Mouse (Mus musculus) mouse embryonic stem cell (cell line): Measurements from ENCODE around the gene Gpr4.

Source experiments
- in situ Hi-C, 2 experiments: fragments of 300-500 bp; cut with MboI; formaldehyde crosslinking; loops; 1 replicate in 1 of 2; 3 replicates in 1 of 2; pipeline ENCODE4 v1.14.3; 2019 to 2020; ENCODE audit warnings: low sequenced_read_pairs in 2 of 2, low pct_unique_long_range_greater_than_20kb in 1 of 2, mixed read lengths in 1 of 2; ENCODE audit not compliant: unreplicated experiment in 1 of 2

Gene Gpr4

DNA sequence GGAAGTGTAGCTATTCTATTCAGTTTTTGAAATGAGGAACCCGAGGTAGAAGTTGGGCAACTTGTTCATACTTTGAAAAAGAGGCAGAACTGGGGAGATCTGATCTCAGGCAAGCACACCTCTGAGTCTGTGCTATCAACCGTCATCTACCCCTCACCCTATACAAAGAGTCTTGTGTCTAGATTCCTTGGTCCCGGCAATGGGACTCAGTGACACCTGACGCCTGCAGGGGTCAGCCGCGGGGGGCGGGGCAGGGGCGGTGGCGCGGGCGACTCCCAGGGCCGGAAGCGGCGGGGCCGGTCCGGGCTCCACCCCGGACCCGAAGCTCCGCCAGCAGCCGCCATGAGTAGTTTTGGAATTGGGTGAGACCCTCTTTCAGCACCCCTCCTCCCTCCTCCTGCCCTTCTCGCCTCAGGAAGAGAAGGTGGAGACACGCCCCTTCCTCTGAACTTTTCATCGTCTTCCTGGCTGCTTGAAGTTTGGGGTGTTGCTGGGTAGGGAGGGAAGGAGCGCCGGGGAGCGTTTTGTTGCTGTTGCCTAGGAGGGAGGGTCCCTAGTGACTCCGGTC lies 31.4 kb upstream of the Gpr4 start:
- in situ Hi-C loops: loop anchor here in 1 of 2 experiments (5.0 kb wide), 1 partner anchor 36 kb away; no protein-coding TSS in a partner anchor

DNA sequence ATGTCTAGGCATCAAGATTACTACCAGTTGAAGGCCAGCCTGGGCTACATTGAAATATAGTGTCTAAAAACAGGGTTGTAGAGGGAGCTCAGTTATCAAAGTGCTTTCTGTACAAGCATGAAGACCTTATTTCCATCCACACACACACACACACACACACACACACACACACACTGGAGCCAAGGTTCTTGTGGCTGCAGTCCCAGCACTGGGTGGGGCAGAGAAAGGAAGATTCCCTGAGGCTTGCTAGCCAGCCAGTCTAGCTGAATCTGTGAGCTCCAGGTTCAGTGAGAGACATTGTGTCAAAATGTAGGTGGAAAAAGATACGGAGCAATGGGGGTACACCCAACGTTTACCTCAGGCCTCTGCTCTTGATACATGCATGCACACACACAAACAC lies 28.1 kb upstream of the Gpr4 start:
- in situ Hi-C loops: loop anchor here in 1 of 2 experiments (5.0 kb wide), 1 partner anchor 33 kb away; no protein-coding TSS in a partner anchor

GRCm38 (mm10) chr7:19184758-19185157 lies 27.6 kb upstream of the Gpr4 start:
- in situ Hi-C loops: loop anchor here in 1 of 2 experiments (5.0 kb wide), 1 partner anchor 33 kb away; no protein-coding TSS in a partner anchor

- in situ Hi-C loops: loop anchor here in 1 of 2 experiments (5.0 kb wide), 1 partner anchor 83 kb away; no protein-coding TSS in a partner anchor
Observed at GRCm38 (mm10) chr7:19194676-19195075, 17.7 kb upstream of the Gpr4 start.

DNA sequence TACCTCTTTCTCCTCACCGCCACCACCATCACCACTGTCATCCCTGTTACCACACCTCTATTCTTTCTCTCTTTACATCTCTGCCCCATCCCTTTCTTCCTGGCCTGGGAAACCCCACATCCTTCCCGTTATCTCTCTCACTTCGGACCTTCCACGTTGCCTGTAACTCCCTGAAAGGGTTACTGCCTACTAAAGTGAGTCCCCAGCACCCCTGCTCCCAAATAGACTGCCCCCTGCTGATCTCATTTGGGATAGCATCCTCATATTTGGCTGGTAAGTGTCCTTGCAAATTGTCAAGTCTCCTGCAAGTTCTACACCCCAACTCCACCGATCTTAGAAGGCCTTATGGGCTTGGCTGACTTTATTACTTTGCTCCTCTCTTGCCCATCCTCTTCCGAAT lies 15.7 kb upstream of the Gpr4 start:
- in situ Hi-C loops: loop anchor here in 1 of 2 experiments (5.0 kb wide), 1 partner anchor 81 kb away; no protein-coding TSS in a partner anchor

DNA sequence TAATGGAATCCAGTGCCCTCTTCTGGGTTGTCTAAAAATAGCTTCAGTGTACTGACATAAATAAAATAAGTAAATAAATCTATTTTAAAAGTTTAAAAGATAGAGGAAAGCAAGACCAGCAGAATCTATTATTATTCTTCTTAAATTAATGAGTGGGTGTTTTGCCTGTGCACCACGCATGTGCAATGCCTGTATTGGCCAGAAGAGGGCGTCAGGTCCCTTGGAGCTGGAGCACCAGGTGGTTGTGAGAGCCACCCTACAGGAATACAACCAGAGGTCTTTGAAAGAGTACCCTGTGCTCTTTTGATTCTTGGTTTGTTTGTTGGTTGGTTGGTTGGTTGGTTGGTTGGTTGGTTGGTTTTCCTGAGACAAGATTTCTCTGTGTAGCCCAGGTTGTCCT lies 14.4 kb upstream of the Gpr4 start:
- in situ Hi-C loops: loop anchor here in 1 of 2 experiments (5.0 kb wide), 1 partner anchor 79 kb away; no protein-coding TSS in a partner anchor

DNA sequence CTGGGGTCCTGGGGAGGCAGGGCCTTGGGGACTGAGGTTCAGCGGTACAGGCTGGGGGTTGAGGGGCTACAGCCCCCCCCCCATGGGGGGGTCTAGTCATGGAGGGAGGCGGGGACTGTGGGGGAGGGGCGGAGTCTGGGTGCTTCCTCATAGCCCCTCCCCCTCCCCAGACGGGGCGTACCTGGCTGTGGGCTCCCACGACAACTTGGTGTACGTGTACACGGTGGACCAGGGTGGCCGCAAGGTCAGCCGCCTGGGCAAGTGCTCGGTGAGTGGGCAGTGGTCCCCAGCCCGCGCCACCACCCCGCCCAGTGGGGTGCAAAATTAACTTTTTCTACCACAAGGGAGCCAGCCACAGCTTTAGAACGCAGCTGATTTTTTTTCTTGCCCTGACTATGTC lies 10.7 kb upstream of the Gpr4 start:
- in situ Hi-C loops: no loop called here

DNA sequence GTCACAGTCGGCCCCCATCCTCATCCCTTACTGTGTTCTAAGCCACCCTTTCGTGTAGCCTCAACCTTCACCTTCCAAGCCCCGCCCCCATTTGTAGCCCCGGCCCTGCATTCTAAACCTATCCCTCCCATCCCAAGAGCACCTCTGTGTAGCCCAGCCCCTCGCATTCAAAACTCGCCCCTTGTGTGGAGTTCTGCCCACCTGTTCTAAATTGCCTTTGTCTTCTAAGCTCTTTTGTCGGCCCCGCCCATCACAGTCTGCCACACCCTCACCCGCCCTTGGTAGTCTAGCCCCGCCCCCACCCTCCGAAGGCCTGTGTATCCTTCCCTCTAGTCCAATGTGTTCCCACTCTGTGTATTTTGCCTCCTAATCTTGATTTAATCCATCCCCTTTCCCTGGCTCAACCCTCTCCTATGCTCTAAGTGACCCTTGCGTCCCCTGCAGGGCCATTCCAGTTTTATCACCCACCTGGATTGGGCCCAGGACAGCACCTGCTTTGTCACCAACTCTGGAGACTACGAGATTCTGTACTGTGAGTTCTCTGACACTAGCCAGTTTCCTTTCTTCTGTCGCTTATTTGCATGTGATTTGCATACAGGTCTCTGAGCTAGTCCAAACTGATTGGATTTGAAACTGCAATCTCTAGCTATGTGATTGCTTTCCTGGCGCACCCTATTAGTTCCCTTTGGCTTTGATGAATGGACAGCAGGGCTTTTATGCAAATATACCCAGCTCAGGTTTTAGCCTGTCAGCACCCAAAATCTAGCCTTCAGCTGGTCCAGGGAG lies 10.1 kb upstream of the Gpr4 start:
- in situ Hi-C loops: no loop called here

GRCm38 (mm10) chr7:19208201-19208910 lies 4.0 kb upstream of the Gpr4 start:
- in situ Hi-C loops: no loop called here

GRCm38 (mm10) chr7:19208944-19209472 lies 3.3 kb upstream of the Gpr4 start:
- in situ Hi-C loops: no loop called here

DNA sequence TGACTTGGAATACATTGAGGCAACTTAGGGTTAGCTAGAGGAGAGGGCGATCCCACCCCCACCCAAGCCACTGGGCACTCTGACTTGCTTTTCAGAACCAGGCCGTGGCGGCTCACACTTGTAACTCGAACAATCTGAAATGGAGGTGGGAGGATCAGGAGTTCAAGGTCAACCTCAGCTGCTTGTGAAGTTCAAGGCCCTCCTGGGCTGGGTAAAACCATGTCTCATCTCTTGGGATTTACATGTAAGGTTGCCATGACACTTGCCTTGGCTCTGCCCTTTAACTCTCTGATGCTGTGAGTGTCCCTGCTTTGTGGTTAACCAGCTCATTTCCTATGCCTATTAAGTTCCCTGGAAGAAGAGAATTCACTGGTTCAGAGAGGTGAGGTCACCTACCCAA lies 2.8 kb upstream of the Gpr4 start:
- in situ Hi-C loops: no loop called here

DNA sequence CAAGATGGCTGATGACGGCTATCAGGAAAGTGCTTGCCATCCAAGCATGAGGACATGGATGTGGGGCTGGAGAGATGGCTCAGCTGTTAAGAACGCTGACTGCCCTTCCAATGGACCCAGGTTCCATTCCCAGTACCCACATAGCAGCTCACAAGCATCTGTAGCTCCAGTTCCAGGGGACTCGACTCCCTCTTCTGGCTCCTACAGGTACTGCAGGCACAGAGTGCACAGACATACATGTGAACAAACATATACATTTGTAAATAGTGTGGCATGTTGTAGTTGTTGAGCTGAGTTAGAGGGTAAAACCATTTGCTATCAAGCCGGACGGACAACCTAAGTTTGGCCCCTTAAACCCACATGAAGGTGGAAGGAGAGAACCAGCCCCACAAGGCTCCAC lies 2.3 kb upstream of the Gpr4 start:
- in situ Hi-C loops: loop anchor here in 1 of 2 experiments (10.0 kb wide), 1 partner anchor 65 kb away; the partner anchor contains the start of gene Vasp

DNA sequence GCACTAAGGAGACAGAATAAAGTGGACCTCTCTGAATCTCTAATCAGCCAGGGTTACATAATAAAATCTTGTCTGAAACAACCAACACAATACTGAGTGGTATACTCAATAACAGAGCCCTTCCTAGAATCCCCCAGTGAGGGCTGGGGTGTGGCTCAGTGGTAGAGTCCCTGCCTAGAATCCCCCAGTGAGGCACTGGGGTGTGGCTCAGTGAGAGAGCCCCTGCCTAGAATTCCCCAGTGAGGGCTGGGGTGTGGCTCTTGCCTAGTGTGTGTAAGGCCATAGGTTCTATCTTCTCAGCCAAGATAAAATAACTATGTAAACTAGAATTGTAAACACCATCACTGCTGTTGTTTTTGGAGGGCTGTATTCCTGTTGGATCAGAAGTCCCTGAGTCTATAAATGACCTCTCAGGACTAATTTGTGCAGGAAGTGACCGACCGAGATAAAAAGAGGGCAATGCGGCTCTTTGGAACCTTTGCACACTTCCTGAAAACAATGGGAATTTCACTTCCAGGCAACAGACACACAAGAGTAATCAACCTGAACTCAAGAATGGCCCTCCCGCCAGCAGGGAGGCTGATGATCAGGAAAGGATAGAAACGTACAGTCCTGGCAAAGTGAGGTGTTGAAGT lies 1.2 kb upstream of the Gpr4 start:
- in situ Hi-C loops: loop anchor here in 1 of 2 experiments (10.0 kb wide), 1 partner anchor 64 kb away; the partner anchor contains the start of gene Vasp

DNA sequence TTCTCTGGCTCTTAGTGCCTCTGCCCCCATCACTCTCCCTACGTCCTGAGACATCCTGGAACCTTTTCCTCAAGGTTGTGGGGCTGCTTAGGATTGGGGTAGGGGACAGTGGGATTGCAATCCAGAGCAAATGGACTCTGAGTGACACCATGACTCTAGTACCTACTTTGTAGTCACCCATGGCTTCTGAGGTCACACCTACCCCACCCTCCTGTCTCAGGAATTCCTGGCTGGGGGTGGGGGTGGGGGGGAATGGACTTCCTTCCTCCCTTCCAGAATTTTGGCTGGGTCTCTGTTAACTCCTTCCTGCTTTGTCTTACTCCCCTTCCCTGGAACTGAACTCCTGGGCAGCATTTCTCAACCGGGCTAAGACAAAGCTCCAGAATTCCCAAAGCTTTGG lies 1.0 kb downstream of the Gpr4 start:
- in situ Hi-C loops: loop anchor here in 1 of 2 experiments (10.0 kb wide), 1 partner anchor 61 kb away; the partner anchor contains the start of gene Vasp

- in situ Hi-C loops: loop anchor here in 1 of 2 experiments (10.0 kb wide), 1 partner anchor 60 kb away; the partner anchor contains the start of gene Vasp
Observed at GRCm38 (mm10) chr7:19214369-19214768, 2.0 kb downstream of the Gpr4 start.

DNA sequence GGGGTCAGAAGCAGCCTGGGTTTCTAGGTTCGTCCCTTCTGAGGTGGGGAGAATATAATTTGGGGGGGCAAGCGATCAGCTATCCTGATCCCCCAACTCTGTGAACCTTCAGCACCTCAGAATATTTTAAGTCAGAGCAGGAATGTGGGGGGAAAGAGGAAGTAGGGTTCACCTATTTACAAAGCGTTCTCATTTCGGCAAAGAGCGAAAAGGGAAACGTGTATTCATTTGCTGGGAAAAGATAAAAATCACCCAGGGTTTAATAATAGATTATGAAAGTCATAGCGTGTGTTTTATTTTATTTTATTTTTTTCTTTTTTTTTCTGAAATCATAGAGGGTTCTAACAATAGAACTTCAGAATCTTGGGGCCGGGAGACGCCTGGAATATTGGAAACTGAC lies 2.6 kb downstream of the Gpr4 start:
- in situ Hi-C loops: loop anchor here (5.0 to 10.0 kb wide), 2 partner anchors 33 to 60 kb away; partner anchors contain the start of gene Vasp (in 1 of the 2)

GRCm38 (mm10) chr7:19217492-19217891 lies 5.2 kb downstream of the Gpr4 start:
- in situ Hi-C loops: loop anchor here (5.0 to 10.0 kb wide), 2 partner anchors 35 to 57 kb away; partner anchors contain the start of gene Vasp (in 1 of the 2)

GRCm38 (mm10) chr7:19217944-19218343 lies 5.6 kb downstream of the Gpr4 start:
- in situ Hi-C loops: loop anchor here (5.0 to 10.0 kb wide), 2 partner anchors 36 to 57 kb away; partner anchors contain the start of gene Vasp (in 1 of the 2)
